Mouse (Mus musculus) CH12.LX (cell line): ENCODE measurements at regions not wholly inside any gene's neighbourhood (a gene's known extent, or its start where the extent isn't known, plus 50 kb on each side); places are given as distances from the start of the nearest gene placed in this dataset.
A peak's percentile ranks its signal among the peaks of the same experiment; 100 is the strongest.

Experiments
- DNase-seq: peaks from one replicate; pipeline ENCODE4 v3.0.0-alpha.2; 2013; ENCODE audit errors: extremely low read depth
- H3K27ac ChIP-seq: 2 replicates; pipeline ENCODE4 v1.5.1; 2012; ENCODE audit warnings: low read depth, mild to moderate bottlenecking, control low read depth, moderate library complexity; ENCODE audit not compliant: insufficient read depth
- H3K27me3 ChIP-seq: replicated peaks from 2 replicates; pipeline ENCODE3; 2012; ENCODE audit warnings: inconsistent platforms
- H3K36me3 ChIP-seq, 2 experiments: replicated peaks in 1 of 2; 2 replicates each; pipeline versions ENCODE3 to v1.6.1; 2012; ENCODE audit warnings: inconsistent platforms in 1 of 2, low read length in 1 of 2, mild to moderate bottlenecking in 1 of 2, mixed read lengths in 1 of 2, moderate library complexity in 1 of 2; ENCODE audit not compliant: control insufficient read depth in 1 of 2, insufficient read depth in 1 of 2
- H3K4me1 ChIP-seq, 2 experiments: 2 replicates each; pipeline ENCODE4 v1.6.1; 2012; ENCODE audit warnings: inconsistent platforms in 1 of 2, moderate library complexity in 1 of 2; ENCODE audit not compliant: insufficient read depth in 2 of 2, control insufficient read depth in 1 of 2
- H3K4me2 ChIP-seq: 2 replicates; pipeline ENCODE4 v1.6.1; 2012; ENCODE audit warnings: low read depth, mild to moderate bottlenecking, control low read depth; ENCODE audit not compliant: poor library complexity, insufficient read depth, severe bottlenecking
- H3K4me3 ChIP-seq, 3 experiments: fragments of 150-350 bp in 1 of 3; sonication (generic) in 1 of 3; replicated peaks in 1 of 3; 2 replicates each; pipeline versions ENCODE3 to v1.5.1; 2011 to 2012; ENCODE audit warnings: low read depth in 2 of 3, low read length in 2 of 3, mild to moderate bottlenecking in 2 of 3, moderate library complexity in 2 of 3, control low read depth in 1 of 3, improper control_type of control experiment in 1 of 3, inconsistent platforms in 1 of 3, mixed read lengths in 1 of 3; ENCODE audit not compliant: poor library complexity in 1 of 3
- H3K79me2 ChIP-seq: replicated peaks from 2 replicates; pipeline ENCODE4 v1.6.1; 2012; ENCODE audit warnings: mild to moderate bottlenecking, moderate library complexity; ENCODE audit not compliant: control insufficient read depth, poor library complexity, insufficient read depth, severe bottlenecking; ENCODE audit errors: extremely low read depth
- H3K9ac ChIP-seq: 2 replicates; pipeline ENCODE4 v1.6.1; 2012; ENCODE audit warnings: low read depth, mild to moderate bottlenecking, control low read depth, moderate library complexity; ENCODE audit not compliant: insufficient read depth
- H3K9me3 ChIP-seq: replicated peaks from 2 replicates; pipeline ENCODE3; 2012; ENCODE audit warnings: low read length, inconsistent platforms, mixed read lengths
- CHD1 ChIP-seq: IDR thresholded peaks from 2 replicates; pipeline ENCODE4 v1.6.1; 2012; ENCODE audit warnings: low read depth, low read length, improper control_type of control experiment, inconsistent platforms
- CHD2 ChIP-seq: IDR thresholded peaks from 2 replicates; pipeline ENCODE4 v1.6.1; 2011; ENCODE audit warnings: low read length, improper control_type of control experiment
- E2F4 ChIP-seq: IDR thresholded peaks from 2 replicates; pipeline ENCODE4 v1.6.1; 2011; ENCODE audit warnings: low read depth, low read length, improper control_type of control experiment; ENCODE audit not compliant: insufficient replicate concordance
- ETS1 ChIP-seq: conservative IDR thresholded peaks from 2 replicates; pipeline ENCODE4 v1.6.1; 2012; ENCODE audit warnings: low read depth, mild to moderate bottlenecking, inconsistent platforms, low read length, improper control_type of control experiment, moderate library complexity
- GABPA ChIP-seq: IDR thresholded peaks from 2 replicates; pipeline ENCODE4 v1.6.1; 2012; ENCODE audit warnings: low read depth, low read length, improper control_type of control experiment, inconsistent platforms; ENCODE audit not compliant: insufficient replicate concordance
- IRF4 ChIP-seq: IDR thresholded peaks from 2 replicates; pipeline ENCODE4 v1.6.1; 2014; ENCODE audit warnings: low read depth, mild to moderate bottlenecking, inconsistent platforms, low read length, improper control_type of control experiment
- MAFK ChIP-seq: IDR thresholded peaks from 2 replicates; pipeline ENCODE4 v1.6.1; 2011; ENCODE audit warnings: low read length, improper control_type of control experiment; ENCODE audit not compliant: insufficient replicate concordance
- MAX ChIP-seq: IDR thresholded peaks from 2 replicates; pipeline ENCODE4 v1.6.1; 2011; ENCODE audit warnings: low read length, improper control_type of control experiment
- MAZ ChIP-seq: IDR thresholded peaks from 2 replicates; pipeline ENCODE4 v1.6.1; 2012; ENCODE audit warnings: low read depth, mild to moderate bottlenecking, inconsistent platforms, low read length, improper control_type of control experiment, moderate library complexity
- MYC ChIP-seq: IDR thresholded peaks from 2 replicates; pipeline ENCODE4 v1.6.1; 2011; ENCODE audit warnings: low read depth, mild to moderate bottlenecking, improper control_type of control experiment, low read length
- NELFE ChIP-seq: IDR thresholded peaks from 2 replicates; pipeline ENCODE4 v1.6.1; 2011; ENCODE audit warnings: low read depth, low read length, improper control_type of control experiment
- PAX5 ChIP-seq: IDR thresholded peaks from 2 replicates; pipeline ENCODE4 v1.6.1; 2012; ENCODE audit warnings: low read length, inconsistent platforms, mixed read lengths
- POLR2A ChIP-seq: IDR thresholded peaks from 2 replicates; pipeline ENCODE4 v1.6.1; 2011; ENCODE audit warnings: low read depth, mild to moderate bottlenecking, improper control_type of control experiment, low read length
- POLR2AphosphoS2 ChIP-seq: IDR thresholded peaks from 2 replicates; pipeline ENCODE4 v1.6.1; 2011; ENCODE audit warnings: low read depth, low read length, improper control_type of control experiment
- RAD21 ChIP-seq: IDR thresholded peaks from 2 replicates; pipeline ENCODE4 v1.6.1; 2011; ENCODE audit warnings: low read depth, mild to moderate bottlenecking, low read length, improper control_type of control experiment, moderate library complexity
- SMC3 ChIP-seq: IDR thresholded peaks from 2 replicates; pipeline ENCODE4 v1.6.1; 2011; ENCODE audit warnings: low read depth, low read length, improper control_type of control experiment
- TBP ChIP-seq: conservative IDR thresholded peaks from 2 replicates; pipeline ENCODE4 v1.6.1; 2011; ENCODE audit warnings: low read depth, low read length, improper control_type of control experiment
- UBTF ChIP-seq: IDR thresholded peaks from 2 replicates; pipeline ENCODE4 v1.6.1; 2012; ENCODE audit warnings: low read depth, mild to moderate bottlenecking, inconsistent platforms, low read length, improper control_type of control experiment, moderate library complexity
- USF2 ChIP-seq: conservative IDR thresholded peaks from 2 replicates; pipeline ENCODE4 v1.6.1; 2011; ENCODE audit warnings: low read depth, low read length, improper control_type of control experiment
- ZMIZ1 ChIP-seq: IDR thresholded peaks from 2 replicates; pipeline ENCODE4 v1.6.1; 2012; ENCODE audit warnings: low read depth, mild to moderate bottlenecking, inconsistent platforms, low read length, improper control_type of control experiment
- dilution Hi-C: fragments of 300-500 bp; cut with MboI; formaldehyde crosslinking; loops from 2 replicates; pipeline ENCODE4 v1.14.3; 2020; ENCODE audit warnings: low sequenced_read_pairs; ENCODE audit not compliant: extremely low pct_unique_long_range_greater_than_20kb, extremely low pct_ligation_motif_present
- in situ Hi-C: fragments of 300-500 bp; cut with MboI; formaldehyde crosslinking; loops from 3 replicates; pipeline ENCODE4 v1.14.3; 2019; ENCODE audit warnings: low sequenced_read_pairs, low pct_ligation_motif_present, low pct_unique_long_range_greater_than_20kb, mixed read lengths

DNA sequence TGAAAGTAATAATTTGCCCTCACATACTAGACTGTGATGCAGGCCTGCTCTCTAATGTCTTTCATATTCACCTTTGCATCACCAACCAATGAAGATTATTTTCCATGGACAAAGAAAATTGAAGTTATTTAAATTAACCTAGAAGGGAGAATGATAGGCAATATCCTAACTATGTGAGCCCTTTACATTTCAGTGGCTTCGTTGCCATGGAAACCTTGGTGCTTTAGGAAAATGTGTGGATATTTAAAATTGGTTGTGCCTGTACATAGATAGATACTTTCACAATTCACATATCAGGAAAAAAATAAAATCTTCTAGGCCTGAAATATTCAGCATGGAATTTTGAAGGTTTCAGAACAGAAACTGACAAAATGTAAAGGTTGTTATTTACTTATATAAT, 1080.6 kb upstream of the Gm8797 start:
- no peak for TF ChIP-seq RAD21
- TF ChIP-seq UBTF: no peak
- TF ChIP-seq USF2: no peak
- H3K36me3 ChIP-seq: no peaks in the 10 kb centered on the region
- no peak for DNase-seq
- no peak overlapping the region for H3K4me3 ChIP-seq
- no peaks in the 10 kb centered on the region for H3K79me2 ChIP-seq
- H3K27me3 ChIP-seq: no peaks in the 10 kb centered on the region
- H3K9me3 ChIP-seq: no peaks in the 10 kb centered on the region
- H3K4me1 ChIP-seq: peaks cover 0 to 4% of the 10 kb centered on the region in 2 experiments; a peak in 1 of 4 replicates
- H3K9ac ChIP-seq: no peak overlapping the region
- dilution Hi-C loops (no loop called here), in situ Hi-C loops (no loop called here)
- no peak overlapping the region for H3K27ac ChIP-seq
- H3K4me2 ChIP-seq: no peak overlapping the region

GRCm38 (mm10) chr3:4689506-4689905, 1061.1 kb upstream of the Gm8797 start:
- dilution Hi-C loops (no loop called here), in situ Hi-C loops (no loop called here)
- Histone ChIP-seq H3K79me2 (no peaks in the 10 kb centered on the region), H3K4me1 (peaks cover 0 to 5% of the 10 kb centered on the region in 2 experiments; a peak in 1 of 4 replicates), H3K4me3 (no peak overlapping the region), H3K27ac (no peak overlapping the region), H3K27me3 (no peaks in the 10 kb centered on the region), H3K36me3 (no peaks in the 10 kb centered on the region), H3K4me2 (no peak overlapping the region), H3K9ac (no peak overlapping the region), H3K9me3 (no peaks in the 10 kb centered on the region)
- TF ChIP-seq ZMIZ1 (no peak), E2F4 (no peak), TBP (no peak), MAFK (no peak), SMC3 (no peak), POLR2AphosphoS2 (no peak), MAX (no peak), MYC (no peak), CHD1 (no peak), NELFE (no peak), PAX5 (no peak), GABPA (no peak), IRF4 (no peak), CHD2 (no peak), UBTF (no peak), POLR2A (no peak), RAD21 (no peak), ETS1 (no peak), MAZ (no peak), USF2 (no peak)
- DNase-seq: peak; percentile 28
